8 mouse cellular contexts compared by ENCODE assay signal in genomic region chr2:30771368-30771805, GRCm38 (mm10). TPM values are rescaled to one million over a fixed set of nuclear protein-coding genes. Genes with fewer than 3 reads are reported as not detected.
DNase-seq lines count a peak whose midpoint lies in the region; ATAC-seq and TF ChIP-seq lines count a peak whose summit lies in the region.

No protein-coding gene starts in this region.

- peak overlapping the region; percentile 68 for H3K4me3 ChIP-seq in heart, adult 2 months
- H3K4me3 ChIP-seq in E14TG2a.4 (replicated peaks; ENCODE audit: low read length), result peak overlapping the region; percentile 77
- peak overlapping the region; percentile 53 for H3K4me3 ChIP-seq in embryonic facial prominence, embryonic 13.5 days
- H3K4me3 ChIP-seq in neural tube, embryonic 12.5 days, result peak overlapping the region; percentile 42

- no peaks in the 10 kb centered on the region; the same call in 1 of the 2 replicates for H3K36me3 ChIP-seq in heart, adult 2 months (ENCODE audit: control insufficient read depth, insufficient read depth, low read length)
- H3K36me3 ChIP-seq in E14TG2a.4 (ENCODE audit: insufficient read depth, low read length), result no peaks in the 10 kb centered on the region
- H3K36me3 ChIP-seq in embryonic facial prominence, embryonic 13.5 days, result no peaks in the 10 kb centered on the region
- H3K36me3 ChIP-seq in neural tube, embryonic 12.5 days, result no peaks in the 10 kb centered on the region

- H3K4me1 ChIP-seq in heart, adult 2 months (ENCODE audit: control insufficient read depth, insufficient read depth, low read length), result peaks cover 16% of the 10 kb centered on the region
- H3K4me1 ChIP-seq in E14TG2a.4 (replicated peaks; ENCODE audit: low read depth, low read length), result peaks cover 77% of the 10 kb centered on the region
- H3K4me1 ChIP-seq in embryonic facial prominence, embryonic 13.5 days, result peaks cover 27% of the 10 kb centered on the region
- H3K4me1 ChIP-seq in neural tube, embryonic 12.5 days, result peaks cover 34% of the 10 kb centered on the region

- TF ChIP-seq EP300 in heart, adult 2 months (IDR thresholded peaks at IDR 0.05; ENCODE audit: insufficient read depth, low read depth, low read length), result no peak

- H3K4me2 ChIP-seq in embryonic facial prominence, embryonic 13.5 days, result peak overlapping the region; percentile 96
- H3K4me2 ChIP-seq in neural tube, embryonic 12.5 days (replicated peaks), result peak overlapping the region; percentile 89

- no peaks in the 10 kb centered on the region for H3K27me3 ChIP-seq in heart, adult 2 months (ENCODE audit: control insufficient read depth, insufficient read depth, low read length)
- peaks cover 83% of the 10 kb centered on the region for H3K27me3 ChIP-seq in E14TG2a.4 (ENCODE audit: insufficient read depth, low read length)
- H3K27me3 ChIP-seq in embryonic facial prominence, embryonic 13.5 days, result no peaks in the 10 kb centered on the region
- no peaks in the 10 kb centered on the region for H3K27me3 ChIP-seq in neural tube, embryonic 12.5 days (replicated peaks)

- WGBS in heart, adult 2 months, result 2% methylated on average over 50 of the region's 51 CpGs
- under 1% methylated on average over 36 of the region's 51 CpGs for WGBS in embryonic facial prominence, embryonic 13.5 days
- under 1% methylated on average over 51 of the region's 51 CpGs for WGBS in neural tube, embryonic 12.5 days

- intact Hi-C loops in heart, adult 2 months (cut with DNase I), result loop anchor here (2.0 kb wide), 1 partner anchor 53 kb away; no protein-coding TSS in a partner anchor
- intact Hi-C loops in heart, postnatal 25 days (cut with DNase I), result no loop called here
- intact Hi-C loops in left cerebral cortex, postnatal 36 days (cut with DNase I), result loop anchor here (5.0 kb wide), 2 partner anchors 49 to 64 kb away; no protein-coding TSS in a partner anchor

- H3K27ac ChIP-seq in heart, adult 2 months, result peak overlapping the region; percentile 87
- H3K27ac ChIP-seq in embryonic facial prominence, embryonic 13.5 days, result peak overlapping the region; percentile 74
- peak overlapping the region; percentile 66; the same call in 1 of the 2 replicates for H3K27ac ChIP-seq in neural tube, embryonic 12.5 days

- no peaks in the 10 kb centered on the region for H3K79me2 ChIP-seq in heart, adult 2 months (replicated peaks; ENCODE audit: control insufficient read depth, insufficient read depth, low read length)

- no peaks in the 10 kb centered on the region for H3K9me3 ChIP-seq in E14TG2a.4 (ENCODE audit: low read length)
- no peaks in the 10 kb centered on the region for H3K9me3 ChIP-seq in embryonic facial prominence, embryonic 13.5 days
- H3K9me3 ChIP-seq in neural tube, embryonic 12.5 days, result no peaks in the 10 kb centered on the region

- DNase-seq in heart, adult 2 months, result no peak
- DNase-seq in heart, postnatal 25 days (ENCODE audit: low spot score), result no peak
- peak; percentile 48 to 60 for DNase-seq in kidney, postnatal 4 days
- DNase-seq in left cerebral cortex, postnatal 36 days (ENCODE audit: low spot score in 2 of 2), result no peak

- ATAC-seq in embryonic facial prominence, embryonic 13.5 days (ENCODE audit: insufficient number of reproducible peaks, insufficient read depth, low FRiP score, low TSS enrichment, low read depth), result no peak
- peak; percentile 65; the same call in 1 of the 2 replicates for ATAC-seq in neural tube, embryonic 12.5 days (ENCODE audit: low FRiP score, low read depth)
- ATAC-seq in CD4-positive, CD25-positive, alpha-beta regulatory T cell, adult 4 months, result no peak

- H3K9ac ChIP-seq in heart, adult 2 months (ENCODE audit: low read depth, low read length), result peak overlapping the region; percentile 84
- peak overlapping the region; percentile 78 for H3K9ac ChIP-seq in embryonic facial prominence, embryonic 13.5 days
- peak overlapping the region; percentile 65 for H3K9ac ChIP-seq in neural tube, embryonic 12.5 days

- TF ChIP-seq CTCF in heart, adult 2 months (IDR thresholded peaks at IDR 0.05), result no peak
- no peak for TF ChIP-seq CTCF in E14TG2a.4 (conservative IDR thresholded peaks at IDR 0.05; ENCODE audit: low read length)

- TF ChIP-seq POLR2A in heart, adult 2 months (IDR thresholded peaks at IDR 0.05; ENCODE audit: insufficient read depth, low read depth, low read length), result no peak

RNA-seq across cellular contexts. Expression of gene 1700001O22Rik, which starts 32.1 kb away (rescaled TPM):
- total RNA-seq in heart, adult 2 months (2021), result 1 to 10 TPM in 1 of 2 experiments, under 1 TPM in 1; 0.52 to 1.3 TPM
- 0.73 and 1.1 TPM in 2 replicates for polyA plus RNA-seq in heart, adult 2 months (2012; rRNA removed)
- under 1 TPM; 0.26 to 0.70 TPM for total RNA-seq in heart, postnatal 25 days (2021)
- polyA plus RNA-seq in embryonic facial prominence, embryonic 13.5 days (2015; fragmentation: Nextera tagmentation; extraction: Ambion mirVana), result 2.8 and 2.9 TPM in 2 replicates
- polyA plus RNA-seq in neural tube, embryonic 12.5 days (2016; fragmentation: Nextera tagmentation; extraction: Ambion mirVana), result 2.0 and 2.6 TPM in 2 replicates
- under 1 TPM in 1 of 2 experiments, not detected in 1; 0.62 TPM for polyA plus RNA-seq in CD4-positive, CD25-positive, alpha-beta regulatory T cell, adult 4 months (2017; shearing (Covaris generic))
- 1 to 10 TPM; 6.7 to 8.5 TPM for total RNA-seq in left cerebral cortex, postnatal 36 days (2021)

RNA-seq across cellular contexts. Expression of gene Ntmt1, which starts 36.2 kb away (rescaled TPM):
- 10 to 100 TPM; 22.0 to 27.3 TPM for total RNA-seq in heart, adult 2 months (2021)
- polyA plus RNA-seq in heart, adult 2 months (2012; rRNA removed), result 27.4 and 30.2 TPM in 2 replicates
- total RNA-seq in heart, postnatal 25 days (2021), result 10 to 100 TPM; 30.6 to 31.1 TPM
- polyA plus RNA-seq in embryonic facial prominence, embryonic 13.5 days (2015; fragmentation: Nextera tagmentation; extraction: Ambion mirVana), result 94.9 and 105 TPM in 2 replicates
- polyA plus RNA-seq in neural tube, embryonic 12.5 days (2016; fragmentation: Nextera tagmentation; extraction: Ambion mirVana), result 111 and 119 TPM in 2 replicates
- polyA plus RNA-seq in CD4-positive, CD25-positive, alpha-beta regulatory T cell, adult 4 months (2017; shearing (Covaris generic)), result 10 to 100 TPM; 30.5 to 44.9 TPM
- total RNA-seq in left cerebral cortex, postnatal 36 days (2021), result 10 to 100 TPM; 35.4 to 36.3 TPM

RNA-seq across cellular contexts. Expression of gene Asb6, which starts 58.7 kb away (rescaled TPM):
- total RNA-seq in heart, adult 2 months (2021), result 1 to 10 TPM; 7.8 to 8.1 TPM
- polyA plus RNA-seq in heart, adult 2 months (2012; rRNA removed), result 12.8 and 13.6 TPM in 2 replicates
- 1 to 10 TPM; 9.3 to 9.5 TPM for total RNA-seq in heart, postnatal 25 days (2021)
- polyA plus RNA-seq in embryonic facial prominence, embryonic 13.5 days (2015; fragmentation: Nextera tagmentation; extraction: Ambion mirVana), result 39.5 and 47.3 TPM in 2 replicates
- 38.0 and 41.3 TPM in 2 replicates for polyA plus RNA-seq in neural tube, embryonic 12.5 days (2016; fragmentation: Nextera tagmentation; extraction: Ambion mirVana)
- 10 to 100 TPM; 33.1 to 65.6 TPM for polyA plus RNA-seq in CD4-positive, CD25-positive, alpha-beta regulatory T cell, adult 4 months (2017; shearing (Covaris generic))
- total RNA-seq in left cerebral cortex, postnatal 36 days (2021), result 10 to 100 TPM; 36.1 to 39.8 TPM

Comparison
In these comparisons a context has a peak if more than half of its experiments do, and no peak if none do; other contexts are left out.
1. DNase-seq: peak in kidney, postnatal 4 days (2 of 2); none in heart, adult 2 months (0 of 2), heart, postnatal 25 days (single experiment) and left cerebral cortex, postnatal 36 days (0 of 2).
2. Peak in every context shown above with its lines, with median percentiles within 50 percentile points of each other: H3K27ac ChIP-seq, H3K4me3 ChIP-seq and H3K9ac ChIP-seq.